Comparison of ENCODE assay signal across 8 mouse cellular contexts in the genomic region with DNA sequence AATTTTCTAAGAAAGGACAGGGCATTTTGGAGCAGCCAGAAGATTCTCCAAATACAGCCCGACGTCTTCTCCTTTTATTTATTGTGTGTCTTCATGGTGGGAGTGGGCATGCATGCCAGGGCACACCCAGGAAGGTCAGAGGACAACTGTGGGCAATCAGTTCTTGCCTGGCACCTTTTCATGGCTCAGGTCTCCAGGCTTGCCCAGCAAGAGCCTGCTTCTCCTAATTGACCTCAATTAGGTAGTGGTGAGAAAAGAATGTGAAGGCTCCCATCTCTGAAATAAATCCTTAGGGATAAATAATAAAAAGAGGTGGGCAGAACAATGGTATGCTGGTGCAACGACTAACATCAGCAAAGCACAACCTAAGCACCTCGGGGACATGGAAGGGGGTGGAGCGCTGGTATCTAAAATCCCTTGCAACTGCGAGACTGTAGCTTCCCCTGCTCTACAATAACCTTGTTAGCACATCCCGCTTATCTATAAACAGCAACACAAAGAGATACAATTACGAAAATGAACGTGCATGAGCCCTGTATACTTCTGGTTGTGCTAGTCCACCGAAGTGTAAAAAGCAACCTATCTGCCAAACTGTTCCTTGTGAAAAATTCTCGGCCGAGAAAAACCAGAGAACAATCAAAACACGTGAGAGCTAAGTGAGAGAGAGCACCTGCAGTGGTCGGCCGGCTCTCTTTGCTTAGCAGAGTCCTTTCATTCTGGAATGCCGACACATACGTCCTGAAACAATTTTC. TPM values are rescaled to one million over a fixed set of nuclear protein-coding genes. Genes with fewer than 3 reads are reported as not detected.
DNase-seq lines count a peak whose midpoint lies in the region; ATAC-seq and TF ChIP-seq lines count a peak whose summit lies in the region.

No protein-coding gene starts in this region.

- H3K36me3 ChIP-seq in hindbrain, postnatal 0 days (ENCODE audit: insufficient read depth, low read length): no peaks in the 10 kb centered on the region
- no peaks in the 10 kb centered on the region for H3K36me3 ChIP-seq in myocyte (ENCODE audit: control insufficient read depth, insufficient read depth)

- no peak for TF ChIP-seq CTCF in hindbrain, postnatal 0 days (IDR thresholded peaks at IDR 0.05; ENCODE audit: low read depth)

- ATAC-seq in hindbrain, postnatal 0 days: peak; percentile 19; the same call in 1 of the 2 replicates

- peak overlapping the region; percentile 97 for H3K4me3 ChIP-seq in hindbrain, postnatal 0 days (ENCODE audit: low read length)
- H3K4me3 ChIP-seq in myocyte: peak overlapping the region; percentile 38

- peak overlapping the region; percentile 78 for H3K4me2 ChIP-seq in hindbrain, postnatal 0 days (ENCODE audit: low read depth, low read length)
- H3K4me2 ChIP-seq in myocyte (ENCODE audit: low read depth): peak overlapping the region; percentile 81

- H3ac ChIP-seq in myocyte (ENCODE audit: control insufficient read depth, insufficient read length): peak overlapping the region; percentile 94

- H3K9ac ChIP-seq in hindbrain, postnatal 0 days (replicated peaks; ENCODE audit: low read length): peak overlapping the region; percentile 96

- no peak for TF ChIP-seq POLR2A in myocyte (IDR thresholded peaks at IDR 0.05; ENCODE audit: insufficient read length, low read depth)

- WGBS in hindbrain, postnatal 0 days: 3% methylated on average over 17 of the region's 17 CpGs

- H3K9me3 ChIP-seq in hindbrain, postnatal 0 days (ENCODE audit: low read length): no peaks in the 10 kb centered on the region

- peak overlapping the region; percentile 98 for H3K27ac ChIP-seq in hindbrain, postnatal 0 days

- DNase-seq in adrenal gland, postnatal 14 days: peak; percentile 31
- DNase-seq in adrenal gland, postnatal 25 days: no peak
- peak; percentile 6 for DNase-seq in right cerebral cortex, postnatal 25 days
- no peak for DNase-seq in right cerebral cortex, adult 18-20 months
- DNase-seq in hindbrain, postnatal 0 days (ENCODE audit: low spot score): no peak
- no peak for DNase-seq in ovary, adult 18-20 months (ENCODE audit: low spot score)
- DNase-seq in gastrocnemius, postnatal 4 days (ENCODE audit: low spot score in 2 of 2): no peak

- H3K79me2 ChIP-seq in myocyte (ENCODE audit: control insufficient read depth, insufficient read depth): peaks cover 35% of the 10 kb centered on the region

- H3K4me1 ChIP-seq in hindbrain, postnatal 0 days (ENCODE audit: insufficient read depth, low read length): no peaks in the 10 kb centered on the region

- no peaks in the 10 kb centered on the region for H3K27me3 ChIP-seq in hindbrain, postnatal 0 days (ENCODE audit: insufficient read depth, low read length)
- H3K27me3 ChIP-seq in myocyte (ENCODE audit: control insufficient read depth, insufficient read depth, insufficient read length): no peaks in the 10 kb centered on the region

TF ChIP-seq in myocyte, 11 proteins besides CTCF, POLR2A, EP300 and RAD21:
- no peak for TF ChIP-seq E2F4 (IDR thresholded peaks at IDR 0.05; ENCODE audit: insufficient read depth)
- no peak for TF ChIP-seq REST (IDR thresholded peaks at IDR 0.05; ENCODE audit: insufficient read depth, insufficient read length)
- TF ChIP-seq TCF12 (IDR thresholded peaks at IDR 0.05; ENCODE audit: insufficient read depth, poor library complexity, severe bottlenecking): no peak
- TF ChIP-seq TCF3 (IDR thresholded peaks at IDR 0.05; ENCODE audit: insufficient read length, low read depth): no peak
- no peak for TF ChIP-seq SRF (IDR thresholded peaks at IDR 0.05; ENCODE audit: control insufficient read depth, insufficient read length, low read depth)
- TF ChIP-seq POLR2AphosphoS2 (IDR thresholded peaks at IDR 0.05; ENCODE audit: insufficient read length, low read depth): no peak
- TF ChIP-seq MAX (IDR thresholded peaks at IDR 0.05; ENCODE audit: low read depth): no peak
- no peak for TF ChIP-seq CEBPB (IDR thresholded peaks at IDR 0.05; ENCODE audit: insufficient read depth, poor library complexity, severe bottlenecking)
- TF ChIP-seq MYOG (IDR thresholded peaks at IDR 0.05; ENCODE audit: control insufficient read depth in 1 of 3, insufficient read depth in 1 of 3, insufficient read length in 2 of 3, low read depth in 2 of 3): no peak
- TF ChIP-seq MYOD1 (IDR thresholded peaks at IDR 0.05; ENCODE audit: control insufficient read depth in 1 of 3, insufficient read length in 2 of 3, low read depth in 2 of 3): no peak
- TF ChIP-seq USF1 (IDR thresholded peaks at IDR 0.05; ENCODE audit: low read depth): no peak
TF ChIP-seq in myocyte: peak in this region for 0.

RNA-seq across cellular contexts. Expression of a gene that starts 1.2 kb away (rescaled TPM):
- total RNA-seq in adrenal gland, postnatal 14 days (2021): 51.9 and 52.1 TPM in 2 replicates
- total RNA-seq in adrenal gland, postnatal 25 days (2021): 37.3 and 57.0 TPM in 2 replicates
- 55.0 and 70.5 TPM in 2 replicates for total RNA-seq in hindbrain, postnatal 0 days (2014; rRNA removed)
- 40.3 and 42.9 TPM in 2 replicates for polyA plus RNA-seq in hindbrain, postnatal 0 days (2015; fragmentation: Nextera tagmentation; extraction: Ambion mirVana)
- 11.3 TPM for polyA plus RNA-seq in myocyte (2012; fragmentation: generic; extraction: Trizol)
- total RNA-seq in gastrocnemius, postnatal 4 days (2021): 10 to 100 TPM; 50.2 to 55.3 TPM

RNA-seq across cellular contexts. Expression of a gene that starts 13.9 kb away (rescaled TPM):
- 17.3 and 18.6 TPM in 2 replicates for total RNA-seq in adrenal gland, postnatal 14 days (2021)
- total RNA-seq in adrenal gland, postnatal 25 days (2021): 12.6 and 20.1 TPM in 2 replicates
- 2.1 and 2.2 TPM in 2 replicates for total RNA-seq in hindbrain, postnatal 0 days (2014; rRNA removed)
- polyA plus RNA-seq in hindbrain, postnatal 0 days (2015; fragmentation: Nextera tagmentation; extraction: Ambion mirVana): 4.2 and 6.0 TPM in 2 replicates
- 1.2 TPM for polyA plus RNA-seq in myocyte (2012; fragmentation: generic; extraction: Trizol)
- total RNA-seq in gastrocnemius, postnatal 4 days (2021): 10 to 100 TPM in 1 of 2 experiments, 1 to 10 TPM in 1; 8.5 to 11.4 TPM

Comparison
In these comparisons a context has a peak if more than half of its experiments do, and no peak if none do; other contexts are left out.
1. DNase-seq: peak in adrenal gland, postnatal 14 days (single experiment) and right cerebral cortex, postnatal 25 days (single experiment); none in adrenal gland, postnatal 25 days (single experiment), right cerebral cortex, adult 18-20 months (single experiment), hindbrain, postnatal 0 days (single experiment), ovary, adult 18-20 months (single experiment) and gastrocnemius, postnatal 4 days (0 of 2).